Mouse (Mus musculus) heart, embryonic 11.5 days (tissue): ENCODE data around the gene Stx7. TPM values are rescaled to one million over a fixed set of nuclear protein-coding genes. Genes with fewer than 3 reads are reported as not detected.
"Not testable (repeated sequence)": the region's sequence is repeated elsewhere in the genome, so short reads cannot be mapped to it uniquely, and the experiment has no call there.

Experiments
- ATAC-seq: fragments of 200-750 bp; cut with Nextera tagmentation; replicated peaks from 2 replicates; pipeline ENCODE4 v1.8.0; 2017; ENCODE audit warnings: moderate library complexity; ENCODE audit not compliant: insufficient number of reproducible peaks, low FRiP score, low TSS enrichment
- H3K27ac ChIP-seq: fragments of 300-500 bp; sonication (generic); 2 replicates; pipeline ENCODE4 v1.5.1; 2014; ENCODE audit warnings: mild to moderate bottlenecking, low read depth, low read length
- H3K27me3 ChIP-seq: fragments of 300-500 bp; sonication (generic); 2 replicates; pipeline ENCODE4 v1.6.1; 2014; ENCODE audit warnings: mild to moderate bottlenecking, low read length, mixed read lengths; ENCODE audit not compliant: control insufficient read depth, insufficient read depth
- H3K36me3 ChIP-seq: fragments of 300-500 bp; sonication (generic); 2 replicates; pipeline ENCODE4 v1.6.1; 2014; ENCODE audit warnings: mild to moderate bottlenecking, low read length, moderate library complexity, mixed read lengths; ENCODE audit not compliant: control insufficient read depth, insufficient read depth
- H3K4me1 ChIP-seq: fragments of 300-500 bp; sonication (generic); 2 replicates; pipeline ENCODE4 v1.6.1; 2014; ENCODE audit warnings: low read length; ENCODE audit not compliant: control insufficient read depth, insufficient read depth
- H3K4me2 ChIP-seq: fragments of 300-500 bp; sonication (generic); 2 replicates; pipeline ENCODE4 v1.6.1; 2014; ENCODE audit warnings: mild to moderate bottlenecking, moderate library complexity
- H3K4me3 ChIP-seq: fragments of 300-500 bp; sonication (generic); 2 replicates; pipeline ENCODE4 v1.5.1; 2014; ENCODE audit warnings: low read depth, low read length
- H3K9ac ChIP-seq: fragments of 300-500 bp; sonication (generic); 2 replicates; pipeline ENCODE4 v1.6.1; 2014; ENCODE audit warnings: mild to moderate bottlenecking, low read depth, low read length, moderate library complexity
- H3K9me3 ChIP-seq: fragments of 300-500 bp; sonication (generic); replicated peaks from 2 replicates; pipeline ENCODE4 v1.6.1; 2016; ENCODE audit warnings: low read length; ENCODE audit not compliant: control insufficient read depth
- WGBS: fragments of 180-500 bp; shearing (Covaris S2); extraction: QIAGEN DNeasy Blood & Tissue Kit; methylation state at CpG from one replicate; pipeline ENCODE4 v1.1.7; 2014; ENCODE audit not compliant: insufficient replicate concordance; 5-methylcytosine and 5-hydroxymethylcytosine counted together
- polyA plus RNA-seq: library from polyadenylated mRNA; unstranded; fragments of >200 nt; fragmentation: Nextera tagmentation; extraction: Ambion mirVana; gene quantifications from 2 replicates; pipeline ENCODE4 v1.2.1, GENCODE M21; 2014

The Stx7 gene
- 89.8 and 99.4 TPM in 2 replicates for polyA plus RNA-seq

GRCm38 (mm10) chr10:24149135-24149781 lies at the start of gene Stx7:
Gene Stx7 (plus strand): TSS chr10:24149302.
- no peaks in the 10 kb centered on the region for H3K36me3 ChIP-seq
- peak within 1 kb of the TSS; percentile 78 for H3K4me3 ChIP-seq
- H3K4me2 ChIP-seq = peak within 1 kb of the TSS; percentile 63
- ATAC-seq = peak; percentile 95
- peaks cover 9% of the 10 kb centered on the region for H3K4me1 ChIP-seq
- under 1% methylated on average over 41 of the region's 45 CpGs for WGBS
- H3K27me3 ChIP-seq = no peaks in the 10 kb centered on the region
- peak within 1 kb of the TSS; percentile 88 for H3K9ac ChIP-seq
- H3K27ac ChIP-seq = peak within 1 kb of the TSS; percentile 82
- no peaks in the 10 kb centered on the region for H3K9me3 ChIP-seq

- not testable (repeated sequence) for H3K27ac ChIP-seq, H3K4me2 ChIP-seq, H3K9ac ChIP-seq, H3K4me3 ChIP-seq, ATAC-seq, H3K27me3 ChIP-seq, H3K36me3 ChIP-seq, H3K9me3 ChIP-seq, H3K4me1 ChIP-seq
- 61% methylated on average over 1 of the region's 3 CpGs for WGBS
Measured at GRCm38 (mm10) chr10:24101812-24102211, 47.3 kb upstream of the Stx7 start, which contains the start of gene Taar8c. Gene Taar8c (minus strand): TSS chr10:24101912.

GRCm38 (mm10) chr10:24103299-24103698 lies 45.8 kb upstream of the Stx7 start:
- WGBS = 30% methylated on average over 1 of the region's 1 CpGs
- not testable (repeated sequence) for H3K9ac ChIP-seq, H3K27me3 ChIP-seq, H3K27ac ChIP-seq, ATAC-seq, H3K36me3 ChIP-seq, H3K9me3 ChIP-seq, H3K4me1 ChIP-seq, H3K4me2 ChIP-seq, H3K4me3 ChIP-seq

- no peak overlapping the region for H3K4me3 ChIP-seq
- H3K27me3 ChIP-seq = no peaks in the 10 kb centered on the region
- H3K27ac ChIP-seq = no peak overlapping the region
- 59% methylated on average over 5 of the region's 5 CpGs for WGBS
- H3K4me2 ChIP-seq = no peak overlapping the region
- H3K9me3 ChIP-seq = no peaks in the 10 kb centered on the region
- ATAC-seq = no peak
- H3K9ac ChIP-seq = no peak overlapping the region
- no peaks in the 10 kb centered on the region for H3K36me3 ChIP-seq
- no peaks in the 10 kb centered on the region for H3K4me1 ChIP-seq
Measured at GRCm38 (mm10) chr10:24107747-24108146, 41.4 kb upstream of the Stx7 start.

GRCm38 (mm10) chr10:24108236-24108635 lies 40.9 kb upstream of the Stx7 start:
- no peaks in the 10 kb centered on the region for H3K9me3 ChIP-seq
- H3K9ac ChIP-seq = no peak overlapping the region
- no peak for ATAC-seq
- no peak overlapping the region for H3K4me2 ChIP-seq
- no peaks in the 10 kb centered on the region for H3K4me1 ChIP-seq
- no peak overlapping the region for H3K4me3 ChIP-seq
- 66% methylated on average over 3 of the region's 3 CpGs for WGBS
- H3K36me3 ChIP-seq = no peaks in the 10 kb centered on the region
- H3K27me3 ChIP-seq = no peaks in the 10 kb centered on the region
- no peak overlapping the region for H3K27ac ChIP-seq

GRCm38 (mm10) chr10:24109434-24109833 lies 39.7 kb upstream of the Stx7 start, which contains the start of gene Taar9:
Gene Taar9 (minus strand): TSS chr10:24109534.
- H3K4me1 ChIP-seq, H3K4me2 ChIP-seq, ATAC-seq, H3K27ac ChIP-seq, H3K36me3 ChIP-seq, H3K9me3 ChIP-seq, H3K27me3 ChIP-seq, H3K4me3 ChIP-seq, H3K9ac ChIP-seq: not testable (repeated sequence)
- WGBS = 77% methylated on average over 8 of the region's 8 CpGs

- Histone ChIP-seq H3K4me2 (no peak overlapping the region), H3K27me3 (no peaks in the 10 kb centered on the region), H3K4me1 (no peaks in the 10 kb centered on the region), H3K36me3 (no peaks in the 10 kb centered on the region), H3K27ac (no peak overlapping the region), H3K9ac (no peak overlapping the region), H3K4me3 (no peak overlapping the region), H3K9me3 (no peaks in the 10 kb centered on the region)
- 46% methylated on average over 6 of the region's 6 CpGs for WGBS
- ATAC-seq = no peak
Measured at GRCm38 (mm10) chr10:24111116-24111778, 37.9 kb upstream of the Stx7 start.

- Histone ChIP-seq H3K4me1 (peaks cover 7% of the 10 kb centered on the region; the same call in 1 of the 2 replicates), H3K27me3 (no peaks in the 10 kb centered on the region), H3K9me3 (no peaks in the 10 kb centered on the region), H3K9ac (no peak overlapping the region), H3K27ac (no peak overlapping the region), H3K4me3 (peak overlapping the region; percentile 17; the same call in 1 of the 2 replicates), H3K4me2 (peak overlapping the region; percentile 47; the same call in 1 of the 2 replicates), H3K36me3 (no peaks in the 10 kb centered on the region)
- ATAC-seq = no peak
- 29% methylated on average over 9 of the region's 9 CpGs for WGBS
Measured at GRCm38 (mm10) chr10:24131451-24132262, 17.4 kb upstream of the Stx7 start.
